Mouse (Mus musculus) macrophage (primary cell): ENCODE data around the gene Hipk2. TPM values are rescaled to one million over a fixed set of nuclear protein-coding genes. Genes with fewer than 3 reads are reported as not detected.

Source experiments
- H3K27ac ChIP-seq: fragments of 350-480 bp; formaldehyde crosslinking; 2 replicates; pipeline ENCODE4 v1.9.0; 2021
- H3K36me3 ChIP-seq: fragments of 350-480 bp; formaldehyde crosslinking; 2 replicates; pipeline ENCODE4 v1.9.0; 2021; ENCODE audit errors: inconsistent target
- H3K4me3 ChIP-seq: fragments of 350-480 bp; formaldehyde crosslinking; 2 replicates; pipeline ENCODE4 v1.9.0; 2021; ENCODE audit errors: inconsistent target
- H3K79me2 ChIP-seq: fragments of 350-480 bp; formaldehyde crosslinking; 2 replicates; pipeline ENCODE4 v1.9.0; 2021; ENCODE audit errors: inconsistent target
- WGBS: methylation state at CpG from one replicate; pipeline ENCODE4 v1.1.7; 2026; ENCODE audit warnings: inconsistent platforms; ENCODE audit not compliant: missing documents; 5-methylcytosine and 5-hydroxymethylcytosine counted together
- polyA plus RNA-seq: library from polyadenylated mRNA; stranded (reverse); fragments of 250-400 nt; gene quantifications from 3 replicates; pipeline ENCODE4 v1.2.4, GENCODE M21; 2018; ENCODE audit warnings: inconsistent platforms

The Hipk2 gene
- polyA plus RNA-seq, 1 experiment from 2014 or later: 41.4 TPM

DNA sequence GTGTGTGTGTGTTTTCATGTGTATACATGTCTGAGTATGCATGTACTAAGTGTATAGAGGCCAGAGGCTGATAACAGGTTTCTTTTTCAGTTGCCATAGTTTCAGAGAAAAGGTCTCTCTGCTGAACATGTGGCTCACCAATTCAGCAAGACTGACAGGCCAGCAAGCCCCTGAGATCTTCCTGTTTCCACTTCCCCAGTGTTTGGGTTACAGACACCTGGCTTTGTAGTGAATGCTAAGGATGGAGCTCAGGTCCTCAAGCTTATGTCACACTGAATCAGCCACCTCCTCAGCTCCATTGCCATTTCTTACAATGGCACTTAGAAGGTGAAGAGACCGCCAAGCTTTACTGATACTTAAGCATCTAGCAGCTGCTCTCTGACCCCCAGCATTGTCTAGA, 55.1 kb downstream of the Hipk2 start:
- peaks cover 26% of the 10 kb centered on the region; the same call in 1 of the 2 replicates for H3K36me3 ChIP-seq
- WGBS: 100% methylated on average over 1 of the region's 1 CpGs
- H3K27ac ChIP-seq: no peak overlapping the region
- no peak overlapping the region for H3K4me3 ChIP-seq
- peaks cover 32% of the 10 kb centered on the region; the same call in 1 of the 2 replicates for H3K79me2 ChIP-seq

DNA sequence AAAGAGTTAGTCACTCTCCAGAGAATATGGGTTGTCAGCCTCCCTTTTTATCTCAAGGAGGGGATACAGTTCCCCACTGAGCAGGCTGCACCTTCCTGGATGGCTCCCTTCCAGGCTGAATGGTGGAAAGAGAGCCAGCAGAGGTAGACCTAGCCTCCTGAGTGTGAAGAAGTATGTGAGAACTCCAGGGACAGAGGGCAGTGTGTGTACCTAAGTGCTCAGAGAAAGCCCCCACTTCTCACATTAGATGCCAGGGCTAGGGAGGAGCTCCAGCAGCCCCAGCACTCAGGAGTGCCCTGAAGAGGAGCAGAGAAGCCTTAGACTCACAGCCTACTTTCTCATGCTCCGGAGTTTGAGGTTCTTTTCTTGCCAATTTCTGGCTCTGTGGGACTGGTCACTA, 59.7 kb downstream of the Hipk2 start:
- 92% methylated on average over 1 of the region's 1 CpGs for WGBS
- Histone ChIP-seq H3K79me2 (peaks cover 12% of the 10 kb centered on the region; the same call in 1 of the 2 replicates), H3K4me3 (no peak overlapping the region), H3K27ac (no peak overlapping the region), H3K36me3 (peaks cover 41% of the 10 kb centered on the region; the same call in 1 of the 2 replicates)

DNA sequence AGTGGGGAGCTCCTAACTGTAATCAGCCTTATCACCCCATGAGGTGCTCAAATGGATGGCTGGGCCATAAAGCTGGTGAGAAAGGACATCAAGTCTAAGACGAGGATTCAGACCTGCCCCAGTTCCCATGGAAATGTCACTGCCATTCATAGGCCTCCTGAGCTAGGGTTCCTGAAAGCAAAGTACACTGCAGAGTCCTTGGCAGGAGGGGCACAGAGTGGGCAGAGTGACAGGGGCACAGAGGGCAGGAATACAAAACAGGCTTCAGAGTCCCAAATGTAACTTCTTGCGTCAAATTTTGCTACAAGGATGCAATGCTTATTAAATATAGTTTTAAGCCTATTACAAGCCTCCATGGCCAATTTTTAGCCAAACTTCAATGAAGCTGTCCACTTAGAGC, 60.4 kb downstream of the Hipk2 start:
- 95% methylated on average over 2 of the region's 2 CpGs for WGBS
- Histone ChIP-seq H3K36me3 (peaks cover 41% of the 10 kb centered on the region; the same call in 1 of the 2 replicates), H3K4me3 (no peak overlapping the region)

DNA sequence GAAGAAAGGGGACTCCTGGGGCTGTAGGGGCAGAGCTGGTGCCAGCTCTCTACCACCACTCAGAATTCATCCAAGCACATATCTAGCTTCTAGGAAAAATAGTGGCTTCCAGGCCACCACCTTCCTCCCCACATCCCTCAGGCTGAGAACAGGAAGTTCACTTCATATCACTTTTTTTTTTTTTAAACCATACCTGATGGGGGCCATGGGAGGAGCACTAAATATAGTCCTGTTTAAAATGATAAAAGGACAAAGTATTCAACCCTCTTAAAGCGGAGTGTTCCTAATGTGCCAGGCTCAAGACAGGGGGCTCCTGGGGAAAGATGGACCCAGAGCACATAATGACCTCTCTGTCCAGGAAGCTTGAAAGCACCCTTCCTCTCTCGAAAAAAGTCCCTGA, 61.3 kb downstream of the Hipk2 start:
- peaks cover 41% of the 10 kb centered on the region; the same call in 1 of the 2 replicates for H3K36me3 ChIP-seq
- H3K4me3 ChIP-seq: no peak overlapping the region
- no peaks in the 10 kb centered on the region; the same call in 1 of the 2 replicates for H3K79me2 ChIP-seq
- 80% methylated on average over 2 of the region's 2 CpGs for WGBS
- no peak overlapping the region for H3K27ac ChIP-seq

More for the DNA sequence above, 60.4 kb downstream of the Hipk2 start:
- H3K27ac ChIP-seq: no peak overlapping the region
- H3K79me2 ChIP-seq: peaks cover 9% of the 10 kb centered on the region; the same call in 1 of the 2 replicates

DNA sequence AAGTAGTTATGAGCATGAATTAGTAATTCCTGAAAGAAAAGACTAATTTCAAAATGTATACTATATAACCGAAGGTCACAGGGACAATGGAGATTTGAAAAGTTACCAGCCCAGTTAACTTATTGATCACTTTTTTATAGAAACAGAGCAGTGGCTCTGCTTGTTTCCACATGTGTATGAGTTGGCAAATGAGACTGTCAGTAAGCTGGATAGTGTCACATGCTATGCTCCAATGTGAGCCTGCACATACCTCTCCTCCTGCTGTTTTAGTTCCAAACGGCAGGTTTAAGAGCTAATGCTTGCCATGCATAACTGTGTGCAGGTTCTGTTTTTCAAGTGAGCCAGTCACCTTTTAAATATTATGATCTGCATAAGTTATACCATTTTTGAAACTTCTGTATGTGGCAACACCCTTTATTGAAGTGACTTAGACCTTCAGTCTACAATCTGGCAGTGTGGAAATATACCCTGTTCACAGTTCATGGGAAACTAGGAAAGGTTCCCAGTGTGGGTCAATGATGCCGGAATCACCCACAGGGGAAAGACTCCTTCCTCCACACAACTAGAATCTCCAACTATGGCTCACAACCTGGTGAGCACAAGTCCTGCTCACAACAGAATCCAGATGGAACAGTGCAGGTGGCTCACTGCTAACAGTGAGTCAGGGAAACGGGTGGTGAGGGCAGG, 64.4 kb downstream of the Hipk2 start:
- Histone ChIP-seq H3K27ac (no peak overlapping the region), H3K36me3 (peaks cover 20% of the 10 kb centered on the region; the same call in 1 of the 2 replicates), H3K79me2 (no peaks in the 10 kb centered on the region; the same call in 1 of the 2 replicates), H3K4me3 (no peak overlapping the region)
- WGBS: 96% methylated on average over 4 of the region's 4 CpGs

DNA sequence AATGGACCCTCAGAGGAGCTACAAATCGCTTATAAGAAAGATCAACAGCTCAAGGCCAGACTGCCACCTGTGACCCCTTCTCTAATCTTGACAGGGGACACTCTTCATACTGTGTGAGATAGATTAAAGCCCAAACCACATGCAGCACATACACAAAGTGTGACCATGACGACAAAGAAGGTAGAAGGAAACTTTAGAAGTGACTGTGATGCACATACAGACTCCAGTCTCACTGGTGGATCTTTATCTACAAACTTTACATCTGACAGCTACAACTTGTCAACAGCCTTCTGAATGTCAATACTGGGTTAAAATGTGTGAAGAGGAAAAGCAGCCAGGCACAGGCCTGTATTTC, 65.9 kb downstream of the Hipk2 start:
- H3K27ac ChIP-seq: peak overlapping the region; percentile 27
- H3K4me3 ChIP-seq: no peak overlapping the region
- H3K36me3 ChIP-seq: 0 out of 2 replicates have a peak, but pooled peaks cover 11% of the 10 kb centered on the region
- WGBS: 41% methylated on average over 2 of the region's 2 CpGs
- peaks cover 9% of the 10 kb centered on the region; the same call in 1 of the 2 replicates for H3K79me2 ChIP-seq

DNA sequence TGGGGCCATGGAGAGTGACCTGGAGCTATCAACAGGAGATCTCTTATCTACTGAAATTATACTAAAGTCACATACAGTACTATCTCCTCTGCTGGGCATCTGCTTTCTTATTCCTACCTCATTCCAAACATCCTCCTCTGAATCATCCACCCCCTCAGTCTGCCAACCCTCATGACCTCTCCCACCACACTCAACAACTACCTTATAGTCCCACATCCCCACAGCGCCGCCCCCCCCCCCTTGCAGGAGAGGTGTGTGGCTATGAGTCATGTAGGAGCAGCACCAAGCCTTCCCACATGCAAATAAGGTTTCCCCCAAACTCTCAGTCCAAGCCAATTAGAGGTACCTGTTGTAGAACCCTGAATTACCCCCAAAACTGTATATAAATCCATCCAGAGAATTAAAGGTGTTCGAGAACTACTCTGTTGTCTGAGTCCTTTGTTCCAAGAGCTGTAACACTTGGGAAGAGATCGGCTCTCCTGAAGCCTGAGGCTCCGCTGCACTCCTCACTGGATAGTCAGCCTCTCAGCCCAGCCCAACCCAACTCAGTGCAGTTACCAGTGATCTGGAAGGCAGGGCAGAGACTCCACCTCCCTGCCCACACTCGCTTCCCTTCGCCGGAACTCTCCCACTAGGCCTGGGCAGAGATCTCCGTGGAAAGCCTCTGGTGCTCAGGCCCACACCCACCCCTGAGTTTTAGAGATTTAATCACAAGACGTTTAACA, 66.4 kb downstream of the Hipk2 start:
- peak overlapping the region; percentile 27 for H3K27ac ChIP-seq
- H3K4me3 ChIP-seq: no peak overlapping the region
- 41% methylated on average over 8 of the region's 10 CpGs for WGBS
- H3K36me3 ChIP-seq: 0 out of 2 replicates have a peak, but pooled peaks cover 6% of the 10 kb centered on the region
- peaks cover 9% of the 10 kb centered on the region; the same call in 1 of the 2 replicates for H3K79me2 ChIP-seq

DNA sequence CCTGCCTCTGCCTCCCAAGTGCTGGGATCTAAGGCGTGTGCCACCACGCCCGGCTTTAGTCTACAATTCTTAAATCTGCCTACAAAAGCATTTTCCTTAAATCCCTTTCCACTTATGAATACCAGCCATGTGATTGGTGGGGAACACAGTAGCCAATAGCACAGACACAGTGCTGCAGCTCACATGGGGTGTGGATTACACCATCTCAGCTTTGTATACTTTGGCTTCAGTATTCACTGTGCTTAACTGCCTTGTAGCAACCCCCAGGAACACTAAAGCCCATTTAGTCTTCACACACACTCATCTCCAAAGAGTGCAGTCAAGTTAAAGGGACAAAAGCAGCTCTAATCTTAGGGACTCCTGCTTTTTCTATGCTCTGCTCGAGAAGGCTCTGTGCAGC, 67.6 kb downstream of the Hipk2 start:
- Histone ChIP-seq H3K79me2 (peaks cover 9% of the 10 kb centered on the region; the same call in 1 of the 2 replicates), H3K4me3 (no peak overlapping the region), H3K36me3 (peaks cover 5% of the 10 kb centered on the region; the same call in 1 of the 2 replicates), H3K27ac (no peak overlapping the region)
- 96% methylated on average over 3 of the region's 4 CpGs for WGBS

DNA sequence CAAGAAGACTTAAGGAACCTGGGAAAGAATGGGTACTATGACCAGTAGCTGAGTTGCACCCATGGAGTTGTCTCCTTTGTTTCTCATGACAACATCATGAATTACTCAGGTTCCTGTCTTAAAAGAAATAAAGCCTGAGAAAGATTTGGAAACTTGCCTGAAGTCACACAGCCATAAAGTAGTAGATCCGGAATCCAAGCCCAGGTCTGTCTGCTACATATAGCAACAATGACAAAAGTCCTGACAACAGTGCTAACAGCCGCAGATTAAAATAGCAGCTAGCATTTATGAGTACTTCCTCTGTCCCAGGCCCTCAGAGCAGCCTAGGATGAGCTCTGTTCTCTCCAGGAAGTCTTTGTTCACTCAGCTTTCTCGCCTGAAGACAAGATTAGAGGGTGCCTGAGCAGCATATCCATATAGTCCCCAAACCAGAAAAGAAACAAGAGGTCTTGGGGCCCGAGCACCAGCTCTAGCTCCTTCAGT, 69.0 kb downstream of the Hipk2 start:
- peaks cover 9% of the 10 kb centered on the region; the same call in 1 of the 2 replicates for H3K79me2 ChIP-seq
- 13% methylated on average over 4 of the region's 4 CpGs for WGBS
- H3K27ac ChIP-seq: peak overlapping the region; percentile 36
- H3K36me3 ChIP-seq: peaks cover 5% of the 10 kb centered on the region; the same call in 1 of the 2 replicates
- H3K4me3 ChIP-seq: no peak overlapping the region

DNA sequence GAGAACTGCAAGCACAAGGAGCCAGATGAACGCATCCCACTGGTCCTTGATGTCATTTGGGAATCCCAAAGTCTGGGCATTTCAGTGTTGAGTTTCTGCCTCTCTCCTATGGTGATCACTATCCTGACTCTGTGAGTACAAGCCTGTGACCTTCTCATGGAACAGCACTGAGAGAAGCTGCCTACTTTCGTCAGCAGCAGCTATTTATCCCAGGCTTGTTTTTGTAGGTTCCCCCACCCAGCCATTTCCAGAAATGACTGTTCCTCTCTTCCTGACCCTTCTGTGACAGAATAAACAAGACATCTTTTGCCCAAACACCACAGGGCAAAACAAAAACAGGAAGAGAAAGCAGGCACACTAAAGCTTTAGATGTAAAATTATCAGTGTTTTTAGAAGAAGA, 70.4 kb downstream of the Hipk2 start:
- Histone ChIP-seq H3K79me2 (peaks cover 9% of the 10 kb centered on the region; the same call in 1 of the 2 replicates), H3K36me3 (peaks cover 5% of the 10 kb centered on the region; the same call in 1 of the 2 replicates), H3K4me3 (no peak overlapping the region), H3K27ac (no peak overlapping the region)
- WGBS: 97% methylated on average over 2 of the region's 2 CpGs

DNA sequence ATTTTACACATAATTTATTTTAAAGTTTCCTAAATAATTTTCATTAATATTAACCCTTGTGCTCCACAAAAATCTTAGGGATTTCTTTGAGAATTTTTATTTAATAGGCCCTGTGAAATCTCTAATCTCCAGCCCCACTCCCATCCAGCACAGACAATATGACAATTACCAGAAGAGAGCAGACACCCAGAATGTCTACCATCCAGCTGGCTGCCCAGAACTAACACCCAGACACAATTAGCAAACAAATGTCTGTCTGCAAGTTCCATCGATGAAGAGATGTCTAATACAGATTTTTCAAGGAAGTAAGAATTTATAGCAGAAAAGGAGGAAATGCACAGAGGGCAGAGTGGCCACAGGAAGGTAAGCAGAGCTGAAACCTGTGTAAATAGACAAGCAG, 74.7 kb downstream of the Hipk2 start:
- peaks cover 15% of the 10 kb centered on the region; the same call in 1 of the 2 replicates for H3K79me2 ChIP-seq
- H3K4me3 ChIP-seq: no peak overlapping the region
- WGBS: 16% methylated on average over 1 of the region's 1 CpGs
- H3K27ac ChIP-seq: no peak overlapping the region
- peaks cover 5% of the 10 kb centered on the region; the same call in 1 of the 2 replicates for H3K36me3 ChIP-seq

DNA sequence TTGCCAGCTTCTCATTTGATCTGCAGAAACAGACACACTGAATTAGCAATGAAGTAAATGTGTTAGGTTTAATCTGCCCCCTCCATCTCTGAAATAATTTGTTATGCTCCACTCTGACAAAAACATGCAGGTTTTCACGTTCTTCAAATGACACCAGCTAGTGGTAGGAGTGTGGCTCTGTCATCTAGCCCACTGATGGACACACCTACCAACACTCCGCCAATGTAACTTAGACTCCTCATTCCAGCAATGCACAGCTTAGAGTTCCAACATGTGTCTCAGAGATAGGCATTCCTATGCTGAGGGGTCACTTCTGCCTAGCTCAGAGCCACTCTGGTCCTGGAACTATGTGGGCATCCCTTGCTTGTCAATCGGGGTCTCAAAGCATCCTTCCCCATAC, 78.4 kb downstream of the Hipk2 start:
- no peak overlapping the region for H3K4me3 ChIP-seq
- no peaks in the 10 kb centered on the region for H3K36me3 ChIP-seq
- H3K79me2 ChIP-seq: peaks cover 14% of the 10 kb centered on the region; the same call in 1 of the 2 replicates
- WGBS: 85% methylated on average over 3 of the region's 3 CpGs
- H3K27ac ChIP-seq: no peak overlapping the region

DNA sequence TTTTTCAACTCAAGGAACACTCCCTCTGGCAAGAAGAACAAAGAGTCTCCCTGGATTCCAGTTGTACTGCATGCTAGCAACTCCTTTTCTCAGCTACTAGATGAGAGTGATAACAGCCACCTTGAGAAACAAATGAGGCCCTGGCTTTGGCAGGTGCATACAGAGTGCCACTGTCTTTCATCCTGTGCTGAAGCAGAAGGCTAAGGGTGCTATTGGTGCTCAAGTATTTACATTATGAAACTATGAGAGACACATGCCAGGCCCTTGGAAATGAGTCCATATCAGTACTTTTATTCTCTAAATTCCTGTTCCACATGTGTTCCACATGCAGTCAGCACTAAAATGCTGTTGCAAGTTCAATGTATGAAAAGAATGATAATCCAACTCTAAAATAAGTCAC, 79.0 kb downstream of the Hipk2 start:
- Histone ChIP-seq H3K36me3 (no peaks in the 10 kb centered on the region), H3K79me2 (peaks cover 14% of the 10 kb centered on the region; the same call in 1 of the 2 replicates)

DNA sequence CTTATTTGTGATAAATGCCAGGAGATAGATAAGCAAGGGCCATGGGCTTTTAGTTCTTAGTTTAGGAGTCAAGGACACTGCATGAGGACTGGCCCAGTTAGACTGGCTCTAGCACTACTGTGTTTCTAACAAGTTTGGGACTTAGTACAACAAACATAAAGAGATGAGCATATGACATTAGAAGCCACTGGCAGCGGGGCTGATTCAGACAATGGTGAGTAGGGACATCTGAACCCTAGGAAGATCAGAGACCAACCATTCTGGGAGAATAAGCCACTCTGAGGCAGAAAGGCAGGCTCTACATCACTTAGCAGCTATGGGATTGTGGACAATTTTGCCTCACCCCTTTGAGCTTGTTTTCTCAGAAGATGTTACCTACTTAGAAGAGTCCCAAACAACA, 79.6 kb downstream of the Hipk2 start:
- no peak overlapping the region for H3K4me3 ChIP-seq
- peaks cover 14% of the 10 kb centered on the region; the same call in 1 of the 2 replicates for H3K79me2 ChIP-seq
- 100% methylated on average over 1 of the region's 1 CpGs for WGBS
- no peak overlapping the region for H3K27ac ChIP-seq
- H3K36me3 ChIP-seq: no peaks in the 10 kb centered on the region; the same call in 1 of the 2 replicates

More for the DNA sequence above, 79.0 kb downstream of the Hipk2 start:
- Histone ChIP-seq H3K4me3 (no peak overlapping the region), H3K27ac (no peak overlapping the region)
